Comparison of ENCODE assay signal across 17 mouse cellular contexts in genomic region chr7:25780021-25780420, GRCm38 (mm10). TPM values are rescaled to one million over a fixed set of nuclear protein-coding genes. Genes with fewer than 3 reads are reported as not detected.
"Had no signal": no experiment of that assay in that cellular context is flagged by ENCODE, and none has a peak within 500 bp of the region (broad histone marks: within the 10 kb centered on the region; RNA-seq: fewer than 3 reads in every experiment).

No protein-coding gene starts in this region.

- DNase-seq: kidney, adult 8-10 months; kidney, postnatal 10 days; kidney, postnatal 36 days; liver, embryonic 13.5 days; lung, adult 2 months; lung, postnatal 14 days; lung, postnatal 4 days; midbrain, embryonic 14.5 days; right cerebral cortex, adult 18-20 months; right cerebral cortex, postnatal 25 days; spleen, adult 18-20 months; thymus, adult 2 months; thymus, postnatal 14 days; thymus, postnatal 4 days had no signal

- H3K27ac ChIP-seq: kidney, embryonic 15.5 days; liver, embryonic 13.5 days; stomach, embryonic 15.5 days had no signal

- H3K9me3 ChIP-seq: kidney, embryonic 15.5 days; liver, embryonic 13.5 days; stomach, embryonic 15.5 days had no signal

- H3K27me3 ChIP-seq: kidney, embryonic 15.5 days; liver, embryonic 13.5 days; stomach, embryonic 15.5 days had no signal

- H3K4me3 ChIP-seq: kidney, embryonic 15.5 days; liver, embryonic 13.5 days; stomach, embryonic 15.5 days had no signal

- H3K36me3 ChIP-seq: liver, embryonic 13.5 days had no signal

RNA-seq across cellular contexts. Expression of gene Cyp2s1, which starts 36.7 kb away (rescaled TPM):
- total RNA-seq: megakaryocyte-erythroid progenitor cell, adult 5-6 weeks had no signal
